9 mouse cellular contexts compared by ENCODE assay signal in the genomic region with DNA sequence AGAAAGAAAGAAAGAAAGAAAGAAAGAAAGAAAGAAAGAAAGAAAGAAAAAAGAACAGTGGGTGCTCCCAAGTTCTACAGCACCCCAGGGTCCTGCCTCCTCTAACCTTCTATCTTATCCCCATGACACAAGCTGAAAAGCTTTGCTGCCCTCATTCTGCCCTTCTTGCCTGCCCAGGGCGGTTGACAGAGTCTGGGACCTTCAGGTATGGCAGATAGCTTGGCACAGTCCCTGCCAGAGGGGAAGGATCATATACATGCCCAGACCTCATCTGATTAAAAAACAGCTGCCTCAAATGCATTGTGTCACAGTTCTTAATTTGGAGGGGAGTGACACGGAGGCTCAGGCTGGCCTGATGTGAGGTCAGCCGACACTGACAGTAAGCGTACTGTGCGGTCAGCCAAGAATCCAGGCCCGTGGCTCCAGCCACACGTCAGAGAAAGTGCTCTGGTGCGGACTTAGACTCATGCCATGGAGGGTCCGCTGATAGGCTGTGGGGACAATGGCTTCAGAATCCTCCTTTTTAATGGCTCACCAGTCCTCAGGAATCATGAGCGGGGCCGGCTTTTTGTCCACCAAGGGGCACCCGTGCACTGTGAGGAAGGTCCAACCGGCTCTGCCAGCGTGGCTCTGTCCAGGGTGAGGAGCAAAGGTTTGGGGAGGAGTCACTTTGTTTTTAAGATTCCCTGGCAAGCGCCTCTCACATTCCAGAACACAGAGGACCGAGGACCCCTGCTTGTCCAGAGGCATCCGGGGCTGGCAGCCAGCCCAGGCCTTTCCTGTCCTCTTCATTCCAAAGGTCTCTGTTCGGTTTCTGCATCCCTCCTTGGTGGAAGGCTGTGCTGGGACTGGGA. TPM values are rescaled to one million over a fixed set of nuclear protein-coding genes. Genes with fewer than 3 reads are reported as not detected.
A peak's percentile ranks its signal among the peaks of the same experiment; 100 is the strongest.
DNase-seq lines count a peak whose midpoint lies in the region; ATAC-seq and TF ChIP-seq lines count a peak whose summit lies in the region.
"Had no signal": no experiment of that assay in that cellular context is flagged by ENCODE, and none has a peak within 500 bp of the region (broad histone marks: within the 10 kb centered on the region; RNA-seq: fewer than 3 reads in every experiment).

No protein-coding gene starts in this region.

- H3K4me3 ChIP-seq in C2C12 (ENCODE audit: insufficient read depth, poor library complexity, severe bottlenecking) = no peak overlapping the region
- H3K4me3 ChIP-seq in forebrain, embryonic 15.5 days = no peak overlapping the region

- H3K4me2 ChIP-seq in forebrain, embryonic 15.5 days (replicated peaks) = 0 out of 2 replicates have a peak overlapping the region, but pooled peaks have one; percentile 13

- H3K9ac ChIP-seq in forebrain, embryonic 15.5 days (replicated peaks) = no peak overlapping the region

- H3K27ac ChIP-seq in forebrain, embryonic 15.5 days (replicated peaks) = no peak overlapping the region

- TF ChIP-seq CTCF in C2C12 (IDR thresholded peaks at IDR 0.05; ENCODE audit: control insufficient read depth, insufficient read depth, insufficient read length) = peak; percentile 75

- no peaks in the 10 kb centered on the region for H3K79me3 ChIP-seq in C2C12 (ENCODE audit: low read depth)

- H3K79me2 ChIP-seq in C2C12 (ENCODE audit: control insufficient read depth, insufficient read depth) = no peaks in the 10 kb centered on the region

- intact Hi-C loops in heart, postnatal 36 days (cut with DNase I) = loop anchor here (1.0 to 2.0 kb wide), 3 partner anchors 49 to 145 kb away; no protein-coding TSS in a partner anchor

- no peak overlapping the region for H3ac ChIP-seq in C2C12 (ENCODE audit: control insufficient read depth, insufficient read length, low read depth)

- no peaks in the 10 kb centered on the region for H3K36me3 ChIP-seq in C2C12 (ENCODE audit: control insufficient read depth, insufficient read depth)
- H3K36me3 ChIP-seq in forebrain, embryonic 15.5 days = no peaks in the 10 kb centered on the region

- peak; percentile 75 for DNase-seq in cerebellum, adult 11 months
- peak; percentile 78 to 80 for DNase-seq in heart, postnatal 36 days
- peak; percentile 63 to 72 for DNase-seq in layer of hippocampus, postnatal 10 days (ENCODE audit: low spot score in 2 of 2)
- peak; percentile 85 for DNase-seq in lung, postnatal 14 days
- peak; percentile 23 for DNase-seq in retina, postnatal 7 days (ENCODE audit: low read depth, low spot score)

- ATAC-seq in forebrain, embryonic 15.5 days (replicated peaks) = peak; percentile 51; the same call in 1 of the 2 replicates
- ATAC-seq in activated CD4-positive, CD25-positive, alpha-beta regulatory T cell, adult 4 months = no peak

- 0 out of 2 replicates have a peak, but pooled peaks cover 6% of the 10 kb centered on the region for H3K4me1 ChIP-seq in forebrain, embryonic 15.5 days

- no peaks in the 10 kb centered on the region for H3K27me3 ChIP-seq in C2C12 (ENCODE audit: control insufficient read depth, insufficient read depth, insufficient read length)
- no peaks in the 10 kb centered on the region for H3K27me3 ChIP-seq in forebrain, embryonic 15.5 days

- WGBS in forebrain, embryonic 15.5 days = 9% methylated on average over 18 of the region's 18 CpGs

- H3K9me3 ChIP-seq in forebrain, embryonic 15.5 days = no peaks in the 10 kb centered on the region

TF ChIP-seq in C2C12, 6 proteins besides CTCF, POLR2A, EP300 and RAD21:
- no peak for TF ChIP-seq FOSL1 (IDR thresholded peaks at IDR 0.05; ENCODE audit: insufficient read depth, low read length, poor library complexity, severe bottlenecking)
- TF ChIP-seq MAX (IDR thresholded peaks at IDR 0.05) = no peak
- TF ChIP-seq MYOG (IDR thresholded peaks at IDR 0.05; ENCODE audit: control insufficient read depth, extremely low read depth, insufficient read length) = no peak
- TF ChIP-seq CEBPB (IDR thresholded peaks at IDR 0.05; ENCODE audit: low read depth) = no peak
- TF ChIP-seq USF1 (IDR thresholded peaks at IDR 0.05; ENCODE audit: low read depth) = no peak

RNA-seq across cellular contexts. Expression of a gene that starts 40.3 kb away (rescaled TPM):
- 0.07 TPM for polyA plus RNA-seq in C2C12 (2012; fragmentation: generic; extraction: Trizol)
- 3.8 and 4.2 TPM in 2 replicates for polyA plus RNA-seq in forebrain, embryonic 15.5 days (2015; fragmentation: Nextera tagmentation; extraction: Ambion mirVana)
- 10 to 100 TPM; 30.9 to 32.5 TPM for total RNA-seq in heart, postnatal 36 days (2021)
- total RNA-seq in layer of hippocampus, postnatal 10 days (2021) = 1 to 10 TPM; 4.1 to 4.6 TPM
- not detected for polyA plus RNA-seq in activated CD4-positive, CD25-positive, alpha-beta regulatory T cell, adult 4 months (2017; shearing (Covaris generic))
- total RNA-seq: MEL had no signal

RNA-seq across cellular contexts. Expression of a gene that starts 53.7 kb away (rescaled TPM):
- 0.27 TPM for polyA plus RNA-seq in C2C12 (2012; fragmentation: generic; extraction: Trizol)
- polyA plus RNA-seq in forebrain, embryonic 15.5 days (2015; fragmentation: Nextera tagmentation; extraction: Ambion mirVana) = 1.6 and 2.2 TPM in 2 replicates
- under 1 TPM; 0.42 to 0.65 TPM for total RNA-seq in heart, postnatal 36 days (2021)
- 1 to 10 TPM in 1 of 2 experiments, under 1 TPM in 1; 0.94 to 1.1 TPM for total RNA-seq in layer of hippocampus, postnatal 10 days (2021)
- polyA plus RNA-seq in activated CD4-positive, CD25-positive, alpha-beta regulatory T cell, adult 4 months (2017; shearing (Covaris generic)) = not detected

Comparison
In these comparisons a context has a peak if more than half of its experiments do, and no peak if none do; other contexts are left out.
1. DNase-seq: peak in every context shown above with its lines; median percentile 85 in lung, postnatal 14 days; 79 in heart, postnatal 36 days; 75 in cerebellum, adult 11 months; 68 in layer of hippocampus, postnatal 10 days; 23 in retina, postnatal 7 days.